Mouse (Mus musculus) cerebellum, adult 2 months (tissue): ENCODE data around the gene Siae. TPM values are rescaled to one million over a fixed set of nuclear protein-coding genes. Genes with fewer than 3 reads are reported as not detected.
A peak's percentile ranks its signal among the peaks of the same experiment; 100 is the strongest.

Experiments used
- DNase-seq, 2 experiments: peaks; one replicate each; pipeline ENCODE4 v3.0.0; 2021
- H3K27ac ChIP-seq: fragments of 200-500 bp; 2 replicates; pipeline ENCODE4 v1.5.1; 2012; ENCODE audit warnings: low read length, control low read depth, inconsistent platforms; ENCODE audit not compliant: insufficient read depth
- H3K27me3 ChIP-seq: fragments of 200-500 bp; 2 replicates; pipeline ENCODE4 v1.6.1; 2012; ENCODE audit warnings: inconsistent platforms, mild to moderate bottlenecking, low read length, moderate library complexity; ENCODE audit not compliant: control insufficient read depth, insufficient read depth
- H3K4me1 ChIP-seq: fragments of 200-500 bp; 2 replicates; pipeline ENCODE4 v1.6.1; 2011; ENCODE audit warnings: low read length; ENCODE audit not compliant: control insufficient read depth, insufficient read depth
- H3K4me3 ChIP-seq: fragments of 200-500 bp; replicated peaks from 2 replicates; pipeline ENCODE3; 2011; ENCODE audit warnings: mild to moderate bottlenecking, low read depth, low read length, control low read depth; ENCODE audit not compliant: insufficient read depth
- CTCF ChIP-seq: fragments of 200-500 bp; IDR thresholded peaks from 2 replicates; pipeline ENCODE4 v1.5.1; 2011; ENCODE audit warnings: low read depth, mild to moderate bottlenecking, control low read depth, low read length, moderate library complexity, borderline replicate concordance; ENCODE audit not compliant: insufficient read depth
- POLR2A ChIP-seq: fragments of 200-500 bp; IDR thresholded peaks from 2 replicates; pipeline ENCODE4 v1.6.1; 2011; ENCODE audit warnings: low read length, control low read depth, borderline replicate concordance; ENCODE audit not compliant: insufficient read depth
- WGBS: fragments of 180-500 bp; shearing (Covaris S2); methylation state at CpG from one replicate; pipeline ENCODE4 v1.1.7; 2018; 5-methylcytosine and 5-hydroxymethylcytosine counted together
- polyA plus RNA-seq: library from polyadenylated mRNA; depleted of rRNA; stranded (reverse); fragments of >200 nt; gene quantifications from 2 replicates; pipeline ENCODE4 v1.2.3, GENCODE M21; 2012

The Siae gene
- polyA plus RNA-seq, 1 experiment = 15.9 TPM

DNA sequence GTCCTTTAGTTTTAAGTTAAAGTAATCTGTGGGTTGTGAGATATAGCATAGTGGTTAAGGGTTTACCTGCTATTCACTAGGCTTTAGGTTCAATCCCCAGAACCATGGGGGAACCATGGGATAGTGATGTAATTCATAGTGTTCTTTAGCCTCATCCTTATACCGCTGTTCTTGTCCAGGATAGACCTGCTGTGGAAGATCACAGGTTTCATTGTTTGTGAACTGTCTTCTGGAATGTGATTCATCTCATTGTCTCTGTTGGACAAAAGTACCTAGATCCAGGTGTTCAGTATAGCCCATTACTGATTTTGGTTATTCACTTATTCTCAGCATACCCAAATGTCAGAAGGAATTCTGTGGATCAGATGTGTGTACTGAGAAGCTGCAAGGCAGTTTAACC is 71.8 kb downstream of the Siae start:
- 100% methylated on average over 1 of the region's 1 CpGs for WGBS
- H3K27ac ChIP-seq = no peak overlapping the region

DNA sequence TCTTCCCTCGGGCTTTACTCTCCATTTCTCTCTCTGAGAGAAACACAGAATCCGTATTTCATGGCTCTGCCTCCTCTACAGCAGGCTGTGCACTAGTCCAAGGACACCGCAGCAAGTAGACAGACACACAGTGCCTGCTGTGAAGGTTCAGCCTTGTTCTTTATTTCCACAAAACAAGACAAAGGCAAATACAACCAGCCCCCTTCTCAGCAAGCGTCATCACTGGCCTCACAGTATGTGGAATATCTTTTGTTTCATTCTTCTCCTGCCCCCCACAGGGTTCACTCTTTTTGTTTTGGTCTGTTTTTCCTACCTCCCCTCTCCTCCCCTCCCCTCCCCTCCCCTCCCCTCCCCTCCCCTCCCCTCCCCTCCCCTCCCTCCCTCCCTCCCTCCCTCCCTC is 73.1 kb downstream of the Siae start:
- TF ChIP-seq CTCF = no peak
- no peak for TF ChIP-seq POLR2A
- Histone ChIP-seq H3K27ac (no peak overlapping the region), H3K4me3 (no peak overlapping the region), H3K4me1 (peaks cover 13% of the 10 kb centered on the region), H3K27me3 (no peaks in the 10 kb centered on the region)
- no peak for DNase-seq
- 78% methylated on average over 4 of the region's 4 CpGs for WGBS

More for the DNA sequence above, 71.8 kb downstream of the Siae start:
- no peak for TF ChIP-seq POLR2A
- no peak for TF ChIP-seq CTCF
- Histone ChIP-seq H3K4me1 (peaks cover 13% of the 10 kb centered on the region), H3K27me3 (no peaks in the 10 kb centered on the region), H3K4me3 (no peak overlapping the region)
- no peak for DNase-seq

DNA sequence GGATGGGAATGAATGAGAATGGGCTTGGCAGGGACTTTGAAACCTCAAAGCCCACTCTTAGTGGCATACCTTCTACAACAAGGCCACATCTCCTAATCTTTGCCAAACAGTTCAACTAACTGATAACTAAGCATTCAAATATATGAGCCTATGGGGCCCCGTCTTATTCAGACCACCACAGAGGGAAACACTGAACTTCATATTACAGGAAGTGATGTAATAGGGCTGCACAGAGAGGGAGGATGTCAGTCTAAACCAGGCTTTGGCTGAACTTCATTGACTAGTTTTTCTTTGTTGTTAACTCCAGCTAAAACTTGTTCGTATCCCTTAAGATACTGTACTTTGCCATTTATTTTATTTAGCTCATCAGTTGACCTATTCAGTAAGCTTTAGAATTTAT is 74.4 kb downstream of the Siae start:
- TF ChIP-seq POLR2A (no peak), CTCF (no peak)
- H3K27me3 ChIP-seq = no peaks in the 10 kb centered on the region
- peaks cover 13% of the 10 kb centered on the region for H3K4me1 ChIP-seq
- WGBS = 90% methylated on average over 2 of the region's 2 CpGs
- no peak overlapping the region for H3K4me3 ChIP-seq
- no peak for DNase-seq
- H3K27ac ChIP-seq = no peak overlapping the region

DNA sequence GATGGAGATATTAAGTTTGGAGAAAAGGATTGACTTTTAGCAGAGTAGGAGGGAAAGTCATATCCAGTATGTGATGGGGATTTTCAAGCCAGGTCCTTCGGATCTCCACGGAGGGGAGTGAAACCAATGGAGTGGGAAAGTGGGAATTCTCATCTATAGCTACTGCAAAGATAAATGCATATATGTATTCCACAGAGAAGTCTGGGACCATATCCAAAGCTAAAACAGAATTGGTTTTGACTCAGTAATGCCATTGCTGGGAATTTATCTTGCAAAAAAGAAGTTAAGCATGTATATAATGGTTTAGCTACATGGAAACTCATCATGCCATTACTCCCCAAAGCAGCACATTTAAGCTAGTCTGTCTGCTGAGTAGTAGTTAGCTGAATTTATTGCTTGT is 76.8 kb downstream of the Siae start:
- TF ChIP-seq POLR2A (no peak), CTCF (no peak)
- Histone ChIP-seq H3K27me3 (no peaks in the 10 kb centered on the region), H3K4me3 (no peak overlapping the region), H3K4me1 (no peaks in the 10 kb centered on the region), H3K27ac (no peak overlapping the region)
- no peak for DNase-seq
- WGBS = 93% methylated on average over 2 of the region's 2 CpGs

DNA sequence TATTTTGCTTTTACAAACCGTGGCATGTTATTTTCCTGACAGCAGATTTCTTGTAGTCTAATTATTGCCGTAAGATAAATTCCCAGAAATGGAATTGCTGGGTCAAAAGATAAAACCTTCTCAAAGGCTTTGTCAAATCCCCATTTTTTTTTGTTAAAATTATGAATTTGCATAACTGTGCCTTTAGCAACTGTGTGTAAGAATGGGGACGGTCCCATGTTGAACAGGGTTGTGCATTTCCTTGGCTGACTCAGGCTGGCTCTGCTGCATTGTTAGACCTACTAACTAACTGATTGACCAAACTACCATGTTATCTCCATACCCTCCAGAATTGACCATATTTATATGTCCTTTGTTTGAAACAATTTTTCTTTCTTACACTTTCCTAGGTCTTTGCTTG is 78.8 kb downstream of the Siae start:
- Histone ChIP-seq H3K27ac (no peak overlapping the region), H3K4me3 (no peak overlapping the region), H3K4me1 (no peaks in the 10 kb centered on the region), H3K27me3 (no peaks in the 10 kb centered on the region)
- WGBS = 95% methylated on average over 3 of the region's 3 CpGs
- TF ChIP-seq CTCF (no peak), POLR2A (no peak)
- DNase-seq = no peak

DNA sequence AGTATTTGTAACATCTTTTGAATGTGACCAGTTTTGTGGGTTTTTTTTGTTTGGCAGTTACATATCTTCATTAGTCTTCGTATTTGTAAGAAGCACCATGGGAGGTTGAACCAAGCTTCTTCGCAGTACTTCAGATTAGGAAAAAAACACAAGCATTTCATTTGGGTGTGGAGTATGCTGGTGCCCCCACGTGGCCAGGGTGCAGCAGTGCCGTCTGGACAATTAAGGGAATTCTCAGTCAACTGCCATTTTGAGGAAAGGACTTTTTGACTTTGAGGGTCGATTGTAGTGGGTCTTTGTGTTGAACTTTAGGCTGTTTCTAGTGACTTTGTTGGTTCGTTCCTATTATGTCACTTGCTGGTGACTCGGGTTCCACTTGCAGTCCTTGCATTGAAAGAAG is 80.8 kb downstream of the Siae start:
- WGBS = 13% methylated on average over 7 of the region's 7 CpGs
- no peak for TF ChIP-seq POLR2A
- peak; percentile 90 for TF ChIP-seq CTCF
- peak; percentile 60 to 65 for DNase-seq

DNA sequence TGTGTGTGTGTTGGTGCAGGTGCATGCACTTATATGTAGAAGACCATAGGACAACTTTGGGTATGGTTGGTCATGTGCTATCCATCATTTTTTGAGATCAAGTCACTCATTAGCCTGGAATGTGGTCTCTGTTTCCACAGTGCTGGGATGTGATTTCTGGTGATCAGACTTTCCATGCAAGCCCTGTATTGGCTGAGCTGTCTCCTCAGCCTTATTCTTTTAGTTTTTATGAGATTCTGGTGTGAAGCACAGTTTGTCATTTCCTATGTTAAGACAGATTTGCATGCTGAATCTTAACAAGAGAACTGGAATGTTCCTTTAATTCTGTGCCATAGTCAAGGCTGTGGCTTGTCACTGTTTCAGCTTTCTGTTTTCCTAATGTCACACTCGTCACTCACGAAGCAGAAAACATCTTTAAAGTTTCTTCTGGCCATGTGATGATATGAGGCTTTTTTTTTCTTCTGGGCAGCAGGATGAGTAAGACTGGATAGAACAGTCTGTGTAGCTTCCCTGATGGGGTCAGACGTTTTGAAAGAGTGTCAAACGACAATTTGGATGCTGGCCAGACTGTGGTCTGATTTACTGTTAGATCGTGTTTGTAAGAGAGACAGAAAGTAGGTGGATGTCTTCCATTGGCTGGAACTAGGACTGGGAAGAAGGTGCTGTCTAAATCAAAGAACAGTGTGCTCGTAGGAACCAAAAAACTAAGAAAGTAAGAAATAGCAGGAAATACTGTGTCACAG is 81.5 kb downstream of the Siae start:
- TF ChIP-seq CTCF (no peak), POLR2A (no peak)
- no peak overlapping the region for H3K27ac ChIP-seq
- 32% methylated on average over 6 of the region's 6 CpGs for WGBS
- no peak overlapping the region for H3K4me3 ChIP-seq
- no peaks in the 10 kb centered on the region for H3K4me1 ChIP-seq
- no peaks in the 10 kb centered on the region for H3K27me3 ChIP-seq
- DNase-seq = no peak

More for the DNA sequence above, 80.8 kb downstream of the Siae start:
- Histone ChIP-seq H3K4me3 (no peak overlapping the region), H3K27ac (no peak overlapping the region), H3K4me1 (no peaks in the 10 kb centered on the region), H3K27me3 (no peaks in the 10 kb centered on the region)

DNA sequence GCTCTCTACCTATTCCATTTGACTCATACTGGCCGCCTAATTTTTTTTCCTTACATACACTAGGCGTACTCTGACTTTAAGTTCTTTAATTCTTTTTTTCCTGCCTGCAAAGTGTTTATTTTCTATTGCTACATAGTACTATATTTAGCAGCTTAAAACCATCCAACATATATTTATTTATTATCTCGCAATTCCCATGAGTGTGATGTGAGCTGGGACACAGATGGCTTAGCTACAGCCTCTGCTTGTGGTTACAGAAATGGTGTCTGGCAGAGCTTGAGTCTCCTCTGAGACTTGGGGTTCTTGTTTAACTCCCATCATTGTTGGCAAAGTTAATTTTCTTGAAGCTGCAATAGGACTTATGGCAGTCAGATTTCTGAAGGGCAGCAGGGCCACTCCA is 83.2 kb downstream of the Siae start:
- Histone ChIP-seq H3K4me3 (no peak overlapping the region), H3K27me3 (no peaks in the 10 kb centered on the region), H3K4me1 (no peaks in the 10 kb centered on the region), H3K27ac (no peak overlapping the region)
- 91% methylated on average over 3 of the region's 3 CpGs for WGBS
- no peak for DNase-seq
- TF ChIP-seq CTCF (no peak), POLR2A (no peak)

DNA sequence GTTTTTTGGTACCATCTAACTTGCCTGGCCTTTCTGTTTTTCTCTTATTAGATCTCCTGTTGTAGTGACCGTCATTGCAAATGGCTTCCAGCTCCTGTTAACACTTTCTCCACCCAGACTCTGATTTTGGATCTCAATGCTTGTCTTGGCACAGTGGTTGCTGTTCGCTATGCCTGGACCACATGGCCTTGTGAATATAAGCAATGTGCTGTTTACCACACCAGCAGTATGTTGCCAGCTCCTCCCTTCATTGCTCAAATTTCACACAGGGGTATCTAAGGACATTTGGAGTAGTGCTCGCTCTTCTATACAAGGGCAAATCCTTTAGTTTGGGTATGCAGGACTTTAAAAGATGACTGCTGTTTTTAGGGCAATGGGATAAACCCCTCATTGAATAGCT is 90.7 kb downstream of the Siae start:
- 62% methylated on average over 3 of the region's 3 CpGs for WGBS
- Histone ChIP-seq H3K4me3 (no peak overlapping the region), H3K4me1 (no peaks in the 10 kb centered on the region), H3K27me3 (no peaks in the 10 kb centered on the region), H3K27ac (no peak overlapping the region)
- TF ChIP-seq CTCF = no peak
- no peak for TF ChIP-seq POLR2A
- no peak for DNase-seq
